Mouse (Mus musculus) hematopoietic stem cell, adult 5-6 weeks (primary cell): Measurements from ENCODE around the gene Nudcd3. TPM values are rescaled to one million over a fixed set of nuclear protein-coding genes. Genes with fewer than 3 reads are reported as not detected.
"Not testable (repeated sequence)": the region's sequence is repeated elsewhere in the genome, so short reads cannot be mapped to it uniquely, and the experiment has no call there.

Source experiments
- ATAC-seq, 2 experiments: fragments of 125-278 bp in 1 of 2; replicated peaks in 1 of 2; 2 replicates each; pipeline ENCODE4 v1.8.0; 2016 to 2017; ENCODE audit warnings: inconsistent platforms in 2 of 2, mild to moderate bottlenecking in 2 of 2, moderate number of reproducible peaks in 2 of 2, low read depth in 1 of 2, moderate TSS enrichment in 1 of 2; ENCODE audit not compliant: low FRiP score in 2 of 2, poor library complexity in 2 of 2, severe bottlenecking in 2 of 2, insufficient read depth in 1 of 2, low TSS enrichment in 1 of 2
- total RNA-seq: library from RNA; stranded (forward); fragments of 172-1452, 232-1000 nt; gene quantifications from 2 replicates; pipeline ENCODE4 v1.2.3, GENCODE M21; 2017

Nudcd3 gene
- total RNA-seq, 1 experiment from 2014 or later: 37.8 TPM

DNA sequence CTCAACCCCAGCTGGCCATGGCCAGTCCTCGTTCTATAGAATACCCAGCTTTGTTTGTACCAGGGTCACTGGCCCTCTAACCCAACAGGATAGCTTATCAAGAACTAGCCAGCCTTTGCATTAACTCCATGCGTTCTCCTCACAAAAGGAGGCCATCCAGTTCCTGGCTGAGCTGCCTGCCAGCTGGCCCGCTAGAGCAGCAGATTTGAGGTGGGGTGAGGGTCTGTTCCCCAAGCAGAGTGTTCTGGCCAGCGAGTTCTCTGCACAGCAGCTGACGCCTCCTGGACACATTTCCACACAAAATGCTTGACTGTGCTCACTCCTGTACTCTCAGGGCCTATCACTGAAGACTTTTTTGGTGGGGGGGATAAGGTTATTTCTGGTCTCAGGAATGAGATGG is 95.5 kb downstream of the Nudcd3 start:
- ATAC-seq: no peak

DNA sequence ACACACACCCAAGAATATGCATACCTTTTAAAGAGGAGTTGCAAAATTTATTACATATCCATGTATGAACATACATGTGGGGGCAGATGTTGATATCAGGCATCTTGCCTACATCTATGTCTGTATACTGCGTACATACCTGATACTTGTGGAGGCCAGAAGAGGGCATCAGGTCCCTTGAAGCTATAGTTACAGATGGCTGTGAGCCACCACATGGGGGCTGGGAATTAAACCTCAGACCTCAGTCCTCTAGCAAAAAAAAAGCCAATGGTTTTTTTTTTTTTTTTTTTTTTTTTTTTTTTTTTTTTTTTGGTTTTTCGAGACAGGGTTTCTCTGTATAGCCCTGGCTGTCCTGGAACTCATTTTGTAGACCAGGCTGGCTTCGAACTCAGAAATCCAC is 103.6 kb downstream of the Nudcd3 start:
- not testable (repeated sequence) for ATAC-seq

DNA sequence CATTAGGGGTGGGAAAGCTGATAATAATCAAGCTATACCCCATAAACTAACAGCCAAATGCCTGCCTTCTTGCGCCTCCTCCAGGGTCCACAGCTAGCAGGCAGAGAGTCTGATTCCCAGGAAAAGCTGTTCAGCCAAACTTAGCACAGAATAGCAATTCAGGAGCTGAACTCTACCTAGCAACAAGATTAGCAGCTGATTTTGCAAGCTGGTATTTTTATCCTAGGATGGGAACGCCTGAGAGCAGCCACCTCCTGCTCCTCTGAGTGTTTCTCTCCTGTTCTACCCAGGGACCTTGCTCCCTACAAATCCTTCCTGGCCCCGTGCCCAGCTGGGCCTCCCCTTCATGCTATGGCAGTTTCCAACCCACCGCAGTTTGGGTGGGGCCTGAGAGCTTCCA is 113.2 kb downstream of the Nudcd3 start:
- no peak for ATAC-seq

DNA sequence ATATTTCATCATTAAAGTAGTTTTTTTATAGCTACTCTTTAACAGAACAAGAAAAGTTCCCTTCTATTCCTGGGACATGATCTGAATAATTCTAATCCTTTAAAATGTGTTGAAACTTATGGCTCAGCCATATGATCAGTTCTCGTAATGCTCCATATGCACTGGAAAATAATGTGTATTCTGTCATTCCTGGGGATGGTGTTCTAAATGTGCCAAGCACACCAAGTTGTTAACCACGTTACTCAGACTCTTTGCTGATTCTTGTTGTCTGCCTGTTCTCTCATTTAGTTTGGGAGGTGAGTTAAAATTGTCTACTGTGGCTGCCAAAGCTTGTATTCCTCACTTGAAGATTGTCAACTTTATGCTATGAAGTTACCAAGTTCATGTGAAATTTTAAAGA is 121.5 kb downstream of the Nudcd3 start:
- no peak for ATAC-seq

DNA sequence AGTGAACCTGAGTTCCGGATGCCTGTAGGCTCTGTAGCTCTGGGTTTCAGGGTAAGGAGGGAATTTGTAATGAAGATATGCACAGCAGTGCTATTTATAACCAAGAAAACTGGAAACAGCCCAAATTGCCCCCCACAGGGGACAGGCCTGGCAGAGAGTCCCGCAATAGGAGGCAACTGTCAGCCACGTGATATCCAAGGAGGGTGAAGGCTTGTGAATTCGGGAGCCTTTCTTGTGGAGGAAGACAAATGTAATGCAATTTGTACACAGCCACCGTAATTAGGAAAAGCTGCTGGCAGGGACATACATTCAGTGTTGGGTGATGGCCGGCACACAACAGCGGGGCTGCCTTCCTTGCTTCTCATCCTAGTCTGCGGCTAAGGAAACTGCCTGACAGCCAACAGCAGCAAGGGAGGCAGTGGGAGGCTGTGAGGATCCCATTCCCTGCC is 124.6 kb downstream of the Nudcd3 start:
- ATAC-seq: no peak

DNA sequence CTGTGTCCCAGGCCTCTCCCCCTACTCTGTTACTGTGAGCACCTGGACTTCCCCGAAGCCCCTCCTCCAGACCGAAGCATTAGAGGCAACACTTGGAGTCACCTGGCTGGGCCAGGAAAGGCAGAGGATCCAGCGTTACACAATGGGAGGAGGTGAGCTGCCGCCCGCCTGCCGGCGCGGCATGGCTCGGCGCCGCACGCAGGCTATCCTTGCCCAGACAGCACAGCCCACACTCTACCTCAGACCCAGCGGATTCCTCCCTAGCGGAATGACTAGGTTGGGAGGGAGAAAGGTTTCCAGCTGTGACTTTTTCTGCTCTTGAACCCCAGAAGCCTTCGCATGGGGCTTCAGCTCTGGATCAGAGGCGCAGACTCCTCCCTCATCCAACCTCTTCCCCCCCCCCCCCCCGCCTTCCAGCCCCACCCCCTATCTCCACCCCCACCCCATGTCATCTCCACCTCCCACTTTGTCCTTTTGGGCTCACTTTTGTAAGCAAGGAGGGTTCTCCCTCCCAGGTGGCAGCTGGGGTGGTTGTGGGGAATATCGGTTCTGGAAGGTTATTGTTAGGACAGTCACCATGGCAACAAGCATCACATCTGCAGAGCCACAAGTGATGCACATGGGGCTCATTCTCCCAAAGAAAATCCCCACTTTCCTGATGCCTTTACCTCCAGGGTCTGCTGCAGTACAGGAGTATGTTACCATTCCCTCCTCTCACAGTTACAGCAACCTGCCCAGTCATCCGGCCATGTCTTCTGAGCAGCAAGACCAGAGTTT is 131.8 kb downstream of the Nudcd3 start:
- ATAC-seq: no peak

DNA sequence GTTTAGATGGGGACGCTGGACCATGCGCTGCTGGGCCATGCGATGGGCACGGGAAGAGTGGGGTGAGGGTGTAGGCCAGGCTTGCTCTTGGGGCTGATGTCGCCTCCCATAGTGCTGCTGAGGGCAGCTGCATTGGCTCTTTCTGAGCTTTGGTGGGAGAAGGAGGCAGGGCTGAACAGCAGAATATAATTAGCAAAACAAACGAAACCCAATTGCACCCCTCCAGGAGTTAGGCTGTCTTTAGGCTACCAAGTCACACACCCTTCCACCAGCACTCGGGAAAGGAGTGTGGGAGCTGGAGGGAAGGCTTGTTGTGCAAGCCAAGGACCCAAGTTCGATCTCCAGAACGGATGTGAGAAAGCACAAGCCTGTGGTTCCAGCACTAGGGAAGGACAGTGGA is 133.1 kb downstream of the Nudcd3 start:
- ATAC-seq: no peak

DNA sequence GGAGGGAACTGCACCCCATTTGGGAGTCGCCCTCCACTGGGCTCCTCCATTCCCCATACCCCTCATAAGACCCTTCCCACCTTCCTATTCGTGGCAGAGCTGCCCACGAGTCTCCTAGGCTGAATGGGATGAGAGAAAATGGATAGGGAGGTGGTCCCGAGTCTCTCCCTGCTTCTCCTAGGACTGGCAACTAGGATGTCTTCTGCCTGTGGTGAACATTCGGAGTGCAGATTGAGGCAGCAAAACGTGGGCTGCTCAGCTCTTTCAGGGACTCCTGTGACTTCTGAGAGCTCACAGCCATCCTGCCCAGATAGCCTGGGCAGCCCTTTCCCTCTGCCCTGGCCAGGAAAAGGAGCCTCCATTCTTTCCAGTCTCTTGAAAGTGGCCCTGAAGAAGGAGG is 134.0 kb downstream of the Nudcd3 start, which contains the start of gene Camk2b:
Gene Camk2b (minus strand): TSS at position 187 of the 400 bp plus-strand sequence.
- ATAC-seq: no peak

DNA sequence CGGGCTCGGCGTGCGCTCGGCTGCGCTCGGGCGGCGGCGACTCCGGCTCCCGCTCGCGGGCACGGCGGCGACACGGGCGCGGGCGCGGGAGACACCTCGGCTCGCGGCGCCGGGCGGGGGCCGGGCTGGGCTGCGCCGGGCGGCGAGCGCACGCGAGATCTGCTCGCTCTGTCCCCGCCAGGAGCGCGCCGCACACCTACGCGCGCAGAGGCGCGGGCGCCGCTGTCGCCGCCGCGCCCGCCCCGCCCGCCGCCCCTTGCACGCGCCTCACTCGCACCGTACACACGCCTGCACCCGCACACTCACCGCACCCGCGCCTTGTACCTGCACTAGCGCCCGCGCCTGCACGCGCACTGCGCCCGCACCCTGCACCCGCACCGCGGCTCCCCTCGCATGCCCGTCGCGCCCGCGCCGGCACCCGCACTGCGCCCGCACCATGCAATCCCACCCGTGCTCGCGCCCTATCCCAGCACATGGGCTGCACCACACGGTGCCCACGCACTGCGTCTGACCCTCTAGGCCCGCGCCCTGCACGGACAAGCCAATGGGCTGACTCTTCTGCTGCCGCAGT is 134.6 kb downstream of the Nudcd3 start:
- no peak for ATAC-seq

DNA sequence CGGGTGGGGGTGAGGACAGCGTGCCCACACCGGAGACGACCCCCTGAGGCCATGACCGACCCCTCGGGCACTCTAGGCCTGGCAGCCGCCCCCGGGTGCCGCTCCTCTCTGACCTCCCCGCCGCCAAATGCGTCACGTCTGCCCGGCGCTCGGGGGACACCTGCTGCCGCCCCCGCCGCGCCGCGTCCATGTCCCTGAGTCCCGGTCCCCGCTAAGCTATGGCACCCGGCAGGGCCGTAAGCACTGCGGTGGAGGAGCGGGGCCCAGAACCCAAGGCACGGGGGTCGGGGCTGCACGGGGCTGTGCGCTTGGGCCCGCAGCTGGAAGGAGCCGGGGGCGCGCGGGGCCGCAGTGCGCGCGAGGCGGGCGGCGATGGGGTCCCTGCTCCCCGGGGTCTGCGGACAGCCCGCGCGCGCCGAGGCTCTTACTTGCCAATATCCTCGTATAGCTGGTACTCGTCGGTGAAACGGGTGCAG is 135.1 kb downstream of the Nudcd3 start:
- ATAC-seq: no peak

DNA sequence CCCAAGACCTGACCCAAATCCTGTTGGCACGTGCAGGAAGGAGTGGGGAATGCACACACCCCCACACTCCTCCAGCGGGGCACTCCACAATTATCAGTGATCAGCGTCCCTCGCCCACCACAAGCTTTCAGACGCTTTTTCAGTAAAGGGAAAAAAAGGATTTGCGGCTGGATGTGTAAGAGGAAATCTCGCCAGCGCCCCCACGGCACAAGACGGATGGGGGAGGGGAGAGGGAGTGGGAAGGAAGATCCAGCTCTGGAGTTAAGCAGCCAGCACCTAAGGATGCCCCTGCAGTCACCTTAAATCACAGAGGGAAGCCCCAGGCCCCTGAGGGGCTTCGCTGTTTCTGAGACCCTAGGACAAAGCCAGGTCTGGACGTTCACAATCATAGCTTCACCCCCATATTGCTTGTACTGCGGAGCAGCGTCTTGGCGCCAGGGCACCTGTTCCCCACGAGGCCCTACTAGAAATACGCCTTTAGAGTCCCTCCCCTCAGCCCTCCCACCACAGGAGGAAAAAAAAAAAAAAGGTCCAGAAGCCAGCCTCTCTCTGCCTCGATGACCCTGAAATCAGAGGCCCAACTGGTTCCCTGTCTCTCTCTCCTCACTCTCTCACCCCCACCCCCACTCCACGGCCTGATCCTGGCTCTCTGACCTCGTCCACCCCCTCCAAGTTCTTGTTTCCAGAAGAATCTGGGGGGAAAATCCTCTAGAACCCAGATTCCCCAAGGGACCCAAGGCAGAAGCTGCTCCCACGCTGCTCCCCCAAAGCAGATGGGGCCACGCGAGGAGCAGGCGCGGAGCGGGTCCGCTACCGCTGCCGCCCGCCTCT is 135.8 kb downstream of the Nudcd3 start:
- no peak for ATAC-seq

DNA sequence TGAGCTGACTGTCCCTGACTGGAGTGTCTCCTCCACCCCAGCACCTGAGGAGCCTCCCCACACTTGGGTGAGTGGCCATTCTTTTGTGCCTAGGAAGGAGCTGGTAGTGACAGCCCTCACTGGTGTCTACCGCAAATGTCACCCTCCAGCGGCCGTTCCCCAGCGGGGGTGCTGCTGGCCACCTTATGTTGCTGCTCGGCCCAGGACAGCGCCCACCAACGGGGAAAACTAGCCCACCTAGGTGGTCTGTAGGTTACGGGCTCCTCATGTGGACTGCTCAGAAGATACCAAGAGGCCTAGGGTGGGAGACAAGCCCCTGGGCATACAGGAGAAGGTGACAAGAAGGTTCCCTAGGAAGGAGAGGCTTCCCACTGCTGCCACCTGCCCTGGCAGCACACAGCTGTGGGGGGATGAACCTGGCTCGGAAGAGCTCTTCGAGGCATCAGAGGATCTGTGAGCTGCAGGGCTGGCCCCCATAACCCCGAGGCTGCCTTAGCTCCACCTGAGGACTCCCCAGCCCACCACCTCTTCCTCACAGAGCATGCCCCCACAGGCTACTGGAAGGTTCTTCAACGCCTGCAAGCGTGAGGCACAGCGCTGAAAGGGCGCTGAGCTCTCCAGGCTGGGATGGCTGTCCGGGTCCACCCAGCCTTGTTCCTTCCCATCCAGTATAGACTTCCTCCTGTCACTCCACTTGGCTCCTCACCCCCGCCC is 136.6 kb downstream of the Nudcd3 start:
- no peak for ATAC-seq

DNA sequence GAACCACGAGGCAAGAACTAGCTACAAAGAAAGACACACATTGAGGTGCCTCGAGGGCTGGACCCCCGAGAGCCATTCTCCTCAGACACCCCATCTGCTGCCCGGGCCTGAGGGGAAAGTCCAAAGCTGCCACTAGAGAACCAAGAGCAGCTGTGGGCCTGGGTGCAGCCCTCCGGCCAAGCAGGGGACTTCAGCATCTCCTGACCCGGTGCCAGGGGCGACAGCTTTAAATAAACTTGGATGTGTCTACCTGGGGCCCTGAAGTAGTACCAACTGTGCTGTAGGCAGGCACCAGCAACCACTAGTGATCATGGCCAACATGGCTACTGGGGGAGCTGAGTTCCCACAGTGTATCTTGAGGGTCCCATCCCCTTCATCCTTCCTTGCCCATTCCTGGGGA is 137.2 kb downstream of the Nudcd3 start:
- ATAC-seq: no peak

DNA sequence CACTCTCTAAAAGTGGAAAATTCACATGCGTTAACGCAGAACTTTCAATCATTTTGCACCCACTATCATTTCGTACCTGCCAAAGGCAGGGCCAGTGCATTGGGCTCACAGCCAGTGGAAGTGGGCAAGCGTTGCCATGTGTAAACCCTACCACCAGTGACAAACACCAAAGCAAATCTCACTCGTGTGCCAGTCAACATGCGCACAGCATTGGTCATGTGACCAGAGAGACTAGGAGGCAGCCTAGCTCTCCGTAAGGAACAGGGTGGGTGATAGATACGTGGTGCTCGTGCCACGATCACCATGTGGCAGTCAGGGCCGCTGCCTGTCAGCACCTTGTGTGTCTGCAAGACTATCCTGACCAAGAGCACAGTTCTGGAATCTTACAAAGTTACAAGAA is 137.9 kb downstream of the Nudcd3 start:
- no peak for ATAC-seq

DNA sequence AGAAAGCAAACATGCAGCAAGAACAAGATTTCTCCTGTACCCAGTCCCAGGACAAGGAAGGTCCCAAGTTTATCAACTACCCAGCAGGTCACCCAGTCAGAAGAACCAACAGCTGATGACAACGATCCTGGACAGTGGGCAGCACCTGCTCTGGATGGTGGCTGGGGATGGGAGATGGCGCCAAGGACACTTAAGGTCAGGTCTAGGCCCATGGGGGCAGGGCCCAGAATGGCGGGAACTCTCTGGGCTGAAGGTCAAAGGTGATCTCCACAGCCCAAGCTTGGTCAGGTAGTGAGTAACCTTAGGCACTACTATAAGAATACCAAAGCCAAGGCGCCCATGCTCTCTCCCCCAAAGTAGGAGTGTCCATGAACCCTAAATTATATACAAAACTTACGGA is 138.3 kb downstream of the Nudcd3 start:
- no peak for ATAC-seq

DNA sequence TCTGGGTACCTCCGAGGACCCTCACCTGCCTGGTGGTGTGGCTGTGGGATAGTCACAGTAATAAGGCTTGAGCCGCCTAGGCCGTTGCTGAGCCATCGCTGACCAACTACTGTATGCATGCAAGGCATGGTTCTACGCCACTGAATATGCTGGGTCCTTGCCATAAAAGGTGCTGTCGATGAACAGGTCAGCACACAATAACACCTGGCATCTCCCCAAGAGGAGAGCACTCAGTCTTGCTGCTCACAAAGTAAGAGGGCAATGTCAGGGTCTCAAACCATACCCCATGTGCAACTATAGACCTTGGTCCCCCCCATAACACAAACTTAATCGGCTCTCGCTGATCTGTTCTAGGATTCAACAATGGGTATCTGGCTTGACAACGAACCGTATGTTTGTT is 141.1 kb downstream of the Nudcd3 start:
- no peak for ATAC-seq
